9 mouse cellular contexts compared by ENCODE assay signal in the genomic region with DNA sequence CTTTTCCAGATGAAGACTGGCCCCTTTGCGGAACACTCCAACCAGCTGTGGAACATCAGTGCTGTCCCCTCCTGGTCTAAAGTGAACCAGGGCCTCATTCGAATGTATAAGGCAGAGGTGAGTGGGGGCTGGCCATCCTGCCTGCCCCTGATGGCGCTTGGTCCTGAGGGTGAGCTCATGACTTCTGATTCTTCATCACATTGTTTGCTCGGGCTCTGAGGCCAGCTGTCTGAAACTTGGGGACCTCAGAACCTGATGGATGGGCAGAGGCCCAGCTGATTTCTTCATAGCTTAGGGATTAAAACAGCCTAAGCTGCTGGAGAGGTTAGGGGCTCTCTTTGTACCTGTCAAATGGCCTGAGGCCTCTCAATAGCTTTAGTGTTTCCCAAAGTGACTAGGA. TPM values are rescaled to one million over a fixed set of nuclear protein-coding genes. Genes with fewer than 3 reads are reported as not detected.
DNase-seq lines count a peak whose midpoint lies in the region; ATAC-seq and TF ChIP-seq lines count a peak whose summit lies in the region.
"Had no signal": no experiment of that assay in that cellular context is flagged by ENCODE, and none has a peak within 500 bp of the region (broad histone marks: within the 10 kb centered on the region; RNA-seq: fewer than 3 reads in every experiment).

No protein-coding gene starts in this region.

- ATAC-seq in limb, embryonic 14.5 days (ENCODE audit: low FRiP score, low read depth), result no peak

- peak overlapping the region; percentile 46; the same call in 1 of the 2 replicates for H3K9ac ChIP-seq in limb, embryonic 14.5 days (ENCODE audit: low read depth, low read length, severe bottlenecking)

- TF ChIP-seq POLR2A in cerebellum, adult 2 months (IDR thresholded peaks at IDR 0.05; ENCODE audit: borderline replicate concordance, insufficient read depth, low read length), result no peak
- no peak for TF ChIP-seq POLR2A in spleen, adult 2 months (IDR thresholded peaks at IDR 0.05; ENCODE audit: low read depth, low read length)
- TF ChIP-seq POLR2A in limb, embryonic 14.5 days (IDR thresholded peaks at IDR 0.05; ENCODE audit: borderline replicate concordance, extremely low read depth, insufficient read depth, insufficient read length), result no peak

- no peak overlapping the region; the same call in 1 of the 2 replicates for H3K4me2 ChIP-seq in limb, embryonic 14.5 days (replicated peaks; ENCODE audit: low read depth, low read length, severe bottlenecking)

- WGBS in cerebellum, adult 2 months, result 83% methylated on average over 4 of the region's 4 CpGs
- 87% methylated on average over 4 of the region's 4 CpGs for WGBS in spleen, adult 2 months
- 73% methylated on average over 4 of the region's 4 CpGs for WGBS in limb, embryonic 14.5 days

- peak overlapping the region; percentile 98; the same call in 1 of the 2 replicates for H3K27ac ChIP-seq in cerebellum, adult 2 months (ENCODE audit: insufficient read depth, low read length)
- H3K27ac ChIP-seq in spleen, adult 2 months (ENCODE audit: insufficient read depth, low read length), result peak overlapping the region; percentile 99; the same call in 1 of the 2 replicates
- peak overlapping the region; percentile 96 for H3K27ac ChIP-seq in limb, embryonic 14.5 days (replicated peaks; ENCODE audit: low read depth, low read length)

- no peak for DNase-seq in cerebellum, adult 2 months
- no peak for DNase-seq in cerebellum, adult 18-20 months
- DNase-seq in spleen, adult 2 months (ENCODE audit: low read depth in 1 of 2, low spot score in 2 of 2), result no peak
- DNase-seq in spleen, postnatal 4 days (ENCODE audit: low spot score in 2 of 2), result no peak
- no peak for DNase-seq in limb, embryonic 14.5 days (ENCODE audit: low spot score)
- DNase-seq in frontal cortex, postnatal 14 days (ENCODE audit: low spot score in 2 of 2), result no peak
- DNase-seq in adrenal gland, adult 8-10 months, result no peak
- DNase-seq in ovary, postnatal 14 days (ENCODE audit: low spot score), result no peak
- DNase-seq: gastrocnemius, postnatal 25 days had no signal

- peaks cover 16% of the 10 kb centered on the region for H3K36me3 ChIP-seq in spleen, adult 2 months (ENCODE audit: control insufficient read depth, insufficient read depth, low read length)
- peaks cover 72% of the 10 kb centered on the region for H3K36me3 ChIP-seq in limb, embryonic 14.5 days (ENCODE audit: control insufficient read depth, insufficient read depth, low read length)

- no peak for TF ChIP-seq CTCF in cerebellum, adult 2 months (IDR thresholded peaks at IDR 0.05; ENCODE audit: borderline replicate concordance, insufficient read depth, low read depth, low read length)
- TF ChIP-seq CTCF in spleen, adult 2 months (IDR thresholded peaks at IDR 0.05; ENCODE audit: extremely low read depth, insufficient read depth, insufficient read length, insufficient replicate concordance), result no peak

- H3K27me3 ChIP-seq in cerebellum, adult 2 months (ENCODE audit: control insufficient read depth, insufficient read depth, low read length), result no peaks in the 10 kb centered on the region
- H3K27me3 ChIP-seq in spleen, adult 2 months (ENCODE audit: control insufficient read depth, insufficient read depth, low read length), result no peaks in the 10 kb centered on the region
- H3K27me3 ChIP-seq in limb, embryonic 14.5 days (ENCODE audit: control insufficient read depth, insufficient read depth, low read length), result no peaks in the 10 kb centered on the region

- H3K4me3 ChIP-seq in cerebellum, adult 2 months (replicated peaks; ENCODE audit: insufficient read depth, low read depth, low read length), result no peak overlapping the region
- H3K4me3 ChIP-seq in spleen, adult 2 months (ENCODE audit: extremely low read depth, insufficient read depth, insufficient read length), result no peak overlapping the region
- no peak overlapping the region for H3K4me3 ChIP-seq in limb, embryonic 14.5 days (replicated peaks; ENCODE audit: low read length)

- H3K4me1 ChIP-seq in cerebellum, adult 2 months (ENCODE audit: control insufficient read depth, insufficient read depth, low read length), result peaks cover 56% of the 10 kb centered on the region
- peaks cover 25% of the 10 kb centered on the region for H3K4me1 ChIP-seq in spleen, adult 2 months (ENCODE audit: control insufficient read depth, insufficient read depth, insufficient read length)
- peaks cover 55% of the 10 kb centered on the region for H3K4me1 ChIP-seq in limb, embryonic 14.5 days (ENCODE audit: control insufficient read depth, insufficient read depth, low read length)

- no peaks in the 10 kb centered on the region for H3K9me3 ChIP-seq in limb, embryonic 14.5 days (ENCODE audit: control insufficient read depth, low read length)

RNA-seq across cellular contexts. Expression of a gene that starts 27.4 kb away (rescaled TPM):
- 204 and 207 TPM in 2 replicates for polyA plus RNA-seq in cerebellum, adult 2 months (2012; rRNA removed)
- polyA plus RNA-seq in spleen, adult 2 months (2012; rRNA removed), result 136 and 152 TPM in 2 replicates
- polyA plus RNA-seq in limb, embryonic 14.5 days (2012; rRNA removed), result 142 and 168 TPM in 2 replicates
- 74.5 and 87.6 TPM in 2 replicates for polyA plus RNA-seq in limb, embryonic 14.5 days (2014; fragmentation: Nextera tagmentation; extraction: Ambion mirVana)
- 100 to 1,000 TPM; 135 to 153 (median 141) TPM for total RNA-seq in adrenal gland, adult 8-10 months (2022)

RNA-seq across cellular contexts. Expression of a gene that starts 27.7 kb away (rescaled TPM):
- 50.9 and 52.1 TPM in 2 replicates for polyA plus RNA-seq in cerebellum, adult 2 months (2012; rRNA removed)
- 53.9 and 55.2 TPM in 2 replicates for polyA plus RNA-seq in spleen, adult 2 months (2012; rRNA removed)
- polyA plus RNA-seq in limb, embryonic 14.5 days (2012; rRNA removed), result 25.0 and 31.0 TPM in 2 replicates
- 33.4 and 36.1 TPM in 2 replicates for polyA plus RNA-seq in limb, embryonic 14.5 days (2014; fragmentation: Nextera tagmentation; extraction: Ambion mirVana)
- total RNA-seq in adrenal gland, adult 8-10 months (2022), result 100 to 1,000 TPM in 1 of 4 experiments, 10 to 100 TPM in 3; 59.0 to 122 (median 95.3) TPM

RNA-seq across cellular contexts. Expression of a gene that starts 30.7 kb away (rescaled TPM):
- polyA plus RNA-seq in cerebellum, adult 2 months (2012; rRNA removed), result 5.1 and 7.5 TPM in 2 replicates
- polyA plus RNA-seq in spleen, adult 2 months (2012; rRNA removed), result 4.7 and 9.1 TPM in 2 replicates
- 31.0 and 47.8 TPM in 2 replicates for polyA plus RNA-seq in limb, embryonic 14.5 days (2012; rRNA removed)
- polyA plus RNA-seq in limb, embryonic 14.5 days (2014; fragmentation: Nextera tagmentation; extraction: Ambion mirVana), result 3.9 and 7.5 TPM in 2 replicates
- total RNA-seq in adrenal gland, adult 8-10 months (2022), result 1 to 10 TPM; 3.8 to 7.7 (median 6.8) TPM

RNA-seq across cellular contexts. Expression of a gene that starts 51.2 kb away (rescaled TPM):
- 50.5 and 55.9 TPM in 2 replicates for polyA plus RNA-seq in cerebellum, adult 2 months (2012; rRNA removed)
- 31.9 and 48.2 TPM in 2 replicates for polyA plus RNA-seq in spleen, adult 2 months (2012; rRNA removed)
- 49.8 and 71.3 TPM in 2 replicates for polyA plus RNA-seq in limb, embryonic 14.5 days (2012; rRNA removed)
- 30.9 and 31.8 TPM in 2 replicates for polyA plus RNA-seq in limb, embryonic 14.5 days (2014; fragmentation: Nextera tagmentation; extraction: Ambion mirVana)
- 10 to 100 TPM; 18.0 to 24.2 (median 19.8) TPM for total RNA-seq in adrenal gland, adult 8-10 months (2022)
